9 mouse cellular contexts compared by ENCODE assay signal in the genomic region with DNA sequence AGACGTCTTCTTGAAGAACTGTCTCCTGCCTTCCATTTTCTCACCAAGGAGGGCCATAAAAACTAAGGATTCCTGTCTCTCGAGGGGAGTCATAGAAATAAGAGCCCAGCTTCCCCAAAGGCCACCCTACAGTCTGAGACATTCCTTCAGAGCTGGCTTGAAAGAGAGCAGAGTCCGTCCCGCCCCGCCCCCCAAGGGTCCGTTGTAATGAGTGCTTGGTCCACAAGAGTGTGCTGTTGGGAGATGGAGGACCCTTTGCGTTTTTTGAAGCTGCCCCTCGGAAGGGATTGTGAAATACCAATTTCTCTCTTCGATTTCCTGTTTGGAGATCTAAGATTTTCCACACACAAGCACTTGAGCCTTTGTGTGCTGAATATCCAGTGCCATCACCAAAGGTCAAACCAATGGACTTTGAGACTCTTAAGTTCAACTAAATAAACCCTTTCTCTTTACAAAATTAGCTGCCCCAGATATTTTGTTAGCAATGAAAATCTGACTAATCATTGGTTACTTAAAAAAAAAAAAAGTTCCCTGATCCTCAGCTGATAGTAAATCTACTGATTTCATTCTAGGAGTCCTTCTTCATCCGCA. TPM values are rescaled to one million over a fixed set of nuclear protein-coding genes. Genes with fewer than 3 reads are reported as not detected.
DNase-seq lines count a peak whose midpoint lies in the region; ATAC-seq lines count a peak whose summit lies in the region.
"Had no signal": no experiment of that assay in that cellular context is flagged by ENCODE, and none has a peak within 500 bp of the region (broad histone marks: within the 10 kb centered on the region; RNA-seq: fewer than 3 reads in every experiment).

No protein-coding gene starts in this region.

- no peak overlapping the region for H3K4me3 ChIP-seq in heart, embryonic 16.5 days (ENCODE audit: low read length)
- H3K4me3 ChIP-seq: hindbrain, embryonic 15.5 days had no signal

- no peak overlapping the region for H3K27ac ChIP-seq in heart, embryonic 16.5 days (ENCODE audit: low read length)
- H3K27ac ChIP-seq: hindbrain, embryonic 15.5 days had no signal

- H3K4me2 ChIP-seq in heart, embryonic 16.5 days (ENCODE audit: low read depth, low read length) = 0 out of 2 replicates have a peak overlapping the region, but pooled peaks have one; percentile 23
- H3K4me2 ChIP-seq: hindbrain, embryonic 15.5 days had no signal

- no peaks in the 10 kb centered on the region for H3K9me3 ChIP-seq in heart, embryonic 16.5 days (replicated peaks; ENCODE audit: control insufficient read depth, low read length)
- H3K9me3 ChIP-seq: hindbrain, embryonic 15.5 days had no signal

- intact Hi-C loops in heart, postnatal 36 days (cut with DNase I) = no loop called here

- no peak for DNase-seq in heart, postnatal 36 days
- DNase-seq in hindlimb bud, embryonic 11.5 days (ENCODE audit: extremely low spot score, low read depth, low spot score) = peak; percentile 22
- no peak for DNase-seq in frontal cortex, postnatal 14 days (ENCODE audit: low spot score in 2 of 2)
- DNase-seq in left cerebral cortex, adult 11 months (ENCODE audit: low spot score) = no peak

- no peaks in the 10 kb centered on the region for H3K36me3 ChIP-seq in heart, embryonic 16.5 days (ENCODE audit: control insufficient read depth, insufficient read depth)
- H3K36me3 ChIP-seq: hindbrain, embryonic 15.5 days had no signal

- WGBS in heart, embryonic 16.5 days = 23% methylated on average over 10 of the region's 10 CpGs

- no peak overlapping the region for H3K9ac ChIP-seq in heart, embryonic 16.5 days (ENCODE audit: low read length)
- H3K9ac ChIP-seq: hindbrain, embryonic 15.5 days had no signal

- ATAC-seq in heart, embryonic 16.5 days (replicated peaks; ENCODE audit: extremely low read depth, insufficient read depth, low FRiP score) = no peak
- ATAC-seq in common myeloid progenitor, adult 5-6 weeks (replicated peaks; ENCODE audit: low read depth, poor library complexity, severe bottlenecking) = peak; percentile 90
- ATAC-seq in megakaryocyte, adult 5-6 weeks (ENCODE audit: poor library complexity, severe bottlenecking) = 0 out of 2 replicates have a peak, but pooled peaks have one; percentile 30
- no peak for ATAC-seq in frontal cortex, adult (ENCODE audit: low TSS enrichment)

- no peaks in the 10 kb centered on the region for H3K27me3 ChIP-seq in heart, embryonic 16.5 days (ENCODE audit: control insufficient read depth, insufficient read depth, low read length)
- H3K27me3 ChIP-seq: hindbrain, embryonic 15.5 days had no signal

- no peaks in the 10 kb centered on the region for H3K4me1 ChIP-seq in heart, embryonic 16.5 days (ENCODE audit: control insufficient read depth, insufficient read depth, low read length)
- H3K4me1 ChIP-seq: hindbrain, embryonic 15.5 days had no signal

RNA-seq across cellular contexts. Expression of a gene that starts 2.8 kb away (rescaled TPM):
- polyA plus RNA-seq in heart, embryonic 16.5 days (2015; fragmentation: Nextera tagmentation; extraction: Ambion mirVana) = 1.8 and 2.0 TPM in 2 replicates
- total RNA-seq in heart, postnatal 36 days (2021) = not detected
- not detected in 2 replicates for total RNA-seq in common myeloid progenitor, adult 5-6 weeks (2017)
- total RNA-seq in megakaryocyte, adult 5-6 weeks (2015) = not detected in 2 replicates
- not detected in 2 replicates for total RNA-seq in megakaryocyte, adult 5-6 weeks (2017)

RNA-seq across cellular contexts. Expression of a gene that starts 39.2 kb away (rescaled TPM):
- 0.17 TPM in 1 of 2 replicates, not detected in the other for polyA plus RNA-seq in heart, embryonic 16.5 days (2015; fragmentation: Nextera tagmentation; extraction: Ambion mirVana)
- not detected for total RNA-seq in heart, postnatal 36 days (2021)
- not detected in 2 replicates for total RNA-seq in common myeloid progenitor, adult 5-6 weeks (2017)
- total RNA-seq in megakaryocyte, adult 5-6 weeks (2015) = 1.8 and 2.8 TPM in 2 replicates
- total RNA-seq in megakaryocyte, adult 5-6 weeks (2017) = 0.81 and 2.6 TPM in 2 replicates
- polyA plus RNA-seq: hindbrain, embryonic 15.5 days had no signal

RNA-seq across cellular contexts. Expression of a gene that starts 57.6 kb away (rescaled TPM):
- 0.63 and 1.2 TPM in 2 replicates for polyA plus RNA-seq in heart, embryonic 16.5 days (2015; fragmentation: Nextera tagmentation; extraction: Ambion mirVana)
- total RNA-seq in heart, postnatal 36 days (2021) = 1 to 10 TPM; 1.2 to 2.2 TPM
- total RNA-seq in common myeloid progenitor, adult 5-6 weeks (2017) = not detected in 2 replicates
- total RNA-seq in megakaryocyte, adult 5-6 weeks (2015) = not detected in 2 replicates
- total RNA-seq in megakaryocyte, adult 5-6 weeks (2017) = not detected in 2 replicates

Comparison
In these comparisons a context has a peak if more than half of its experiments do, and no peak if none do; other contexts are left out.
1. ATAC-seq: peak in common myeloid progenitor, adult 5-6 weeks (single experiment) and megakaryocyte, adult 5-6 weeks (single experiment); none in heart, embryonic 16.5 days (single experiment) and frontal cortex, adult (single experiment).